Mouse (Mus musculus) CH12.LX (cell line): ENCODE data around the gene Trim62.

Experiments used
- CTCF ChIP-seq, 2 experiments: IDR thresholded peaks in 1 of 2; conservative IDR thresholded peaks in 1 of 2; 2 replicates each; pipeline ENCODE4 v1.5.1; 2011 to 2012; ENCODE audit warnings: low read depth in 2 of 2, low read length in 2 of 2, improper control_type of control experiment in 1 of 2, inconsistent platforms in 1 of 2, mild to moderate bottlenecking in 1 of 2, moderate library complexity in 1 of 2
- POLR2A ChIP-seq: IDR thresholded peaks from 2 replicates; pipeline ENCODE4 v1.6.1; 2011; ENCODE audit warnings: low read depth, mild to moderate bottlenecking, improper control_type of control experiment, low read length
- RCOR1 ChIP-seq: conservative IDR thresholded peaks from 2 replicates; pipeline ENCODE4 v1.6.1; 2012; ENCODE audit warnings: low read depth, mild to moderate bottlenecking, inconsistent platforms, low read length, improper control_type of control experiment

- TF ChIP-seq POLR2A (no peak), CTCF (conservative IDR thresholded peaks at IDR 0.05 in 1 of 2, IDR thresholded peaks at IDR 0.05 in 1 of 2; ENCODE audit: low read depth in 2 of 2, low read length in 2 of 2) (no peak), RCOR1 (no peak)
These were observed 27.8 kb upstream of the Trim62 start for GRCm38 (mm10) chr4:128855613-128856040.
